Mouse (Mus musculus) cerebral cortex, adult 2 months (tissue): Measurements from ENCODE around the gene Gpatch2.

Source experiments
- WGBS: fragments of 180-500 bp; shearing (Covaris S2); methylation state at CpG from one replicate; pipeline ENCODE4 v1.1.7; 2018; 5-methylcytosine and 5-hydroxymethylcytosine counted together

Gpatch2 gene

GRCm38 (mm10) chr1:187244734-187245133, 29.4 kb downstream of the Gpatch2 start:
- 79% methylated on average over 5 of the region's 5 CpGs for WGBS

GRCm38 (mm10) chr1:187250741-187251262, 35.5 kb downstream of the Gpatch2 start:
- WGBS, result 68% methylated on average over 1 of the region's 1 CpGs

GRCm38 (mm10) chr1:187258756-187259155, 43.4 kb downstream of the Gpatch2 start:
- WGBS, result 88% methylated on average over 4 of the region's 4 CpGs

- WGBS, result 80% methylated on average over 4 of the region's 4 CpGs
Observed at GRCm38 (mm10) chr1:187267601-187268000, 52.3 kb downstream of the Gpatch2 start.

- 64% methylated on average over 10 of the region's 10 CpGs for WGBS
Observed at GRCm38 (mm10) chr1:187270318-187271247, 55.3 kb downstream of the Gpatch2 start.

GRCm38 (mm10) chr1:187277324-187277723, 62.0 kb downstream of the Gpatch2 start:
- 88% methylated on average over 9 of the region's 9 CpGs for WGBS

- WGBS, result 89% methylated on average over 5 of the region's 5 CpGs
Observed at GRCm38 (mm10) chr1:187278472-187278871, 63.2 kb downstream of the Gpatch2 start.

- WGBS, result 71% methylated on average over 4 of the region's 4 CpGs
Observed at GRCm38 (mm10) chr1:187279776-187280175, 64.5 kb downstream of the Gpatch2 start.

- 67% methylated on average over 3 of the region's 3 CpGs for WGBS
Observed at GRCm38 (mm10) chr1:187282321-187282720, 67.0 kb downstream of the Gpatch2 start.

- WGBS, result 55% methylated on average over 6 of the region's 6 CpGs
Observed at GRCm38 (mm10) chr1:187282804-187283203, 67.5 kb downstream of the Gpatch2 start.

- 61% methylated on average over 8 of the region's 8 CpGs for WGBS
Observed at GRCm38 (mm10) chr1:187285735-187286134, 70.4 kb downstream of the Gpatch2 start.

GRCm38 (mm10) chr1:187286411-187286810, 71.1 kb downstream of the Gpatch2 start:
- 87% methylated on average over 4 of the region's 4 CpGs for WGBS

GRCm38 (mm10) chr1:187286924-187287323, 71.6 kb downstream of the Gpatch2 start:
- 92% methylated on average over 3 of the region's 3 CpGs for WGBS

GRCm38 (mm10) chr1:187290186-187290585, 74.9 kb downstream of the Gpatch2 start:
- 84% methylated on average over 7 of the region's 7 CpGs for WGBS

GRCm38 (mm10) chr1:187291480-187292394, 76.4 kb downstream of the Gpatch2 start:
- 94% methylated on average over 10 of the region's 10 CpGs for WGBS

- WGBS, result 97% methylated on average over 3 of the region's 3 CpGs
Observed at GRCm38 (mm10) chr1:187292395-187292749, 77.1 kb downstream of the Gpatch2 start.

GRCm38 (mm10) chr1:187293233-187293632, 77.9 kb downstream of the Gpatch2 start:
- WGBS, result 79% methylated on average over 3 of the region's 3 CpGs

GRCm38 (mm10) chr1:187294522-187294921, 79.2 kb downstream of the Gpatch2 start:
- 70% methylated on average over 5 of the region's 5 CpGs for WGBS

- 96% methylated on average over 6 of the region's 6 CpGs for WGBS
Observed at GRCm38 (mm10) chr1:187295038-187295559, 79.8 kb downstream of the Gpatch2 start.

- whole genome bisulfite sequencing, result 82% methylated on average over 1 of the region's 1 CpGs
Observed at GRCm38 (mm10) chr1:187295711-187296110, 80.4 kb downstream of the Gpatch2 start.

- 38% methylated on average over 4 of the region's 4 CpGs for WGBS
Observed at GRCm38 (mm10) chr1:187299236-187299635, 83.9 kb downstream of the Gpatch2 start.

- 55% methylated on average over 5 of the region's 5 CpGs for WGBS
Observed at GRCm38 (mm10) chr1:187300626-187301025, 85.3 kb downstream of the Gpatch2 start.
